Mouse (Mus musculus): ENCODE measurements around the gene Crb2. TPM values are rescaled to one million over a fixed set of nuclear protein-coding genes. Genes with fewer than 3 reads are reported as not detected.

Crb2 gene
- polyA plus RNA-seq, 1 experiment: 2.0 TPM

DNA sequence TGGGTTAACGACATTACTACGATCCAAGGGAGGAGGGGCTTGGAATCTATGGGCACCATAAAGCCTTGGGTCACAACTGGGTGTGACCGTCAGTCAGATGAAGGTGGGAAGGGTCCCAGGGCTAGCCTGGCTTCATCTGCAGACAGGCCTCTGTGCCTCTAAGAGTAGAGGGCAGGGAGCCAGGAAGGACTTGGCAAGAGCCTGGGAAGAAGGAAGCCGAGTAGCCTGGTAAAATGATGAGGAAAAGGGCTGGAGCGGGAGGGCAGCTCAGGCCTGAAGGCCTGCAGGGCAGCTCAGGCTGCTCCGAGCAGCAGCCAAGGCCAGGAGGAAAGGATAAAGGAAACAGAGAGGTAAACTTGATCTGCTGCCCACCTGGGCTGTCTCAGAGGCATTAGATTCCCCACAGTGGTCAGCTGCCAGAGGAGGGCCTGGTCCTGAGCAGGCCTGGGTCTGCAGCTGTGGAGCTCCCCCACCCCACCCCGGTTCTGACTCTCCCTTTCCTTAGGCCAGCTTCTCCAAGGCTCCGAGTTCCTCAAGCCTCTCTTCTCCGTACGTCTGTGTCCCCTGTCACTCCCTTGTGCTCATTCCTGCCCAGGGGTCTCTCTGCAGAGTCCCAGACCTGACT, 27.5 kb upstream of the Crb2 start:
- no peak overlapping the region for H3K27ac ChIP-seq (ENCODE audit: insufficient read depth, low read length)
- TF ChIP-seq POLR2A (IDR thresholded peaks at IDR 0.05; ENCODE audit: extremely low read depth, insufficient read depth, low read length) (no peak), CTCF (IDR thresholded peaks at IDR 0.05; ENCODE audit: extremely low read depth, insufficient read depth, low read length) (no peak)
- no peak overlapping the region for H3K4me3 ChIP-seq (ENCODE audit: insufficient read depth, low read length)
- H3K4me1 ChIP-seq (ENCODE audit: control insufficient read depth, insufficient read depth, low read length): peaks cover 10% of the 10 kb centered on the region

DNA sequence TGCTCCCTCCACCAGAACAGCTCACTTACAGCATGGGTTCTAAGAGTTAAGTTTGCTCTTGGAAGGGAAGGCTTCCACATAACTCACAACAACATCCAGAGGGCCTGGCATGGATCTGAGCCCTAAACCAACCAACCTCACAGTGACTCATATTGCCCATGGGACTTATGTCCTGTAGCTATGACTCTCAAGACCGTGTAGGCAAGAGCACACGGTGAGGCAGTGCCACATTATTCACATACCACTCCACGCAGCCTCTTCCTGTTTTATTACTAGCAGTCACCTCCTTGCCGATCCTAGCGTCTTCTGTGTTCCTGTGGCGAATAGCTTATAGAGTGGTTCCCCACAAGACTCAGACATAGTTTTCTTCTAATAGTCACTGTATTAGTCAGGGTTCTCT, 26.7 kb upstream of the Crb2 start:
- H3K4me3 ChIP-seq (ENCODE audit: insufficient read depth, low read length): no peak overlapping the region
- TF ChIP-seq CTCF (IDR thresholded peaks at IDR 0.05; ENCODE audit: extremely low read depth, insufficient read depth, low read length) (no peak), POLR2A (IDR thresholded peaks at IDR 0.05; ENCODE audit: extremely low read depth, insufficient read depth, low read length) (no peak)
- H3K27ac ChIP-seq (ENCODE audit: insufficient read depth, low read length): no peak overlapping the region
- H3K4me1 ChIP-seq (ENCODE audit: control insufficient read depth, insufficient read depth, low read length): peaks cover 10% of the 10 kb centered on the region

DNA sequence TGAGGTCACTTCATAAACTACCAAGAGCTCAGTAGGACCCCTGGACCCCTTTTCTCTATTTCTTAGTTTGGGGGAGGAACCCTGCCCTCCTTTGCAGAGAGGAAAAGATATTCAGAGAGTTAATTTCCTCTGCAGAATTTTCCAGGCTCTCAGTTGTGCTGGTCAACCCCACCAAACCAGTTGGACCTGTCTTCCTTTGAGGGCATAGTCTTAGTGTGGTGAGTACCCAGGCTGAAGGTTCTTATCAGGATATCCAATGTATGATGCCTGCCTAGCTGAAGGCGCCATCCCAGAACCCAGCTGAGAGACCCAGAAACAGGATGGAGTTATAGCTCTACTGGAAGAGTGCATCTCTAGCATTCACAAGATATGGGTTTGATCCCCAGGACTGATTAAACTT, 24.9 kb upstream of the Crb2 start:
- Histone ChIP-seq H3K4me3 (ENCODE audit: insufficient read depth, low read length) (no peak overlapping the region), H3K4me1 (ENCODE audit: control insufficient read depth, insufficient read depth, low read length) (peaks cover 6% of the 10 kb centered on the region), H3K27ac (ENCODE audit: insufficient read depth, low read length) (no peak overlapping the region)
- no peak for TF ChIP-seq CTCF (IDR thresholded peaks at IDR 0.05; ENCODE audit: extremely low read depth, insufficient read depth, low read length)
- TF ChIP-seq POLR2A (IDR thresholded peaks at IDR 0.05; ENCODE audit: extremely low read depth, insufficient read depth, low read length): no peak

DNA sequence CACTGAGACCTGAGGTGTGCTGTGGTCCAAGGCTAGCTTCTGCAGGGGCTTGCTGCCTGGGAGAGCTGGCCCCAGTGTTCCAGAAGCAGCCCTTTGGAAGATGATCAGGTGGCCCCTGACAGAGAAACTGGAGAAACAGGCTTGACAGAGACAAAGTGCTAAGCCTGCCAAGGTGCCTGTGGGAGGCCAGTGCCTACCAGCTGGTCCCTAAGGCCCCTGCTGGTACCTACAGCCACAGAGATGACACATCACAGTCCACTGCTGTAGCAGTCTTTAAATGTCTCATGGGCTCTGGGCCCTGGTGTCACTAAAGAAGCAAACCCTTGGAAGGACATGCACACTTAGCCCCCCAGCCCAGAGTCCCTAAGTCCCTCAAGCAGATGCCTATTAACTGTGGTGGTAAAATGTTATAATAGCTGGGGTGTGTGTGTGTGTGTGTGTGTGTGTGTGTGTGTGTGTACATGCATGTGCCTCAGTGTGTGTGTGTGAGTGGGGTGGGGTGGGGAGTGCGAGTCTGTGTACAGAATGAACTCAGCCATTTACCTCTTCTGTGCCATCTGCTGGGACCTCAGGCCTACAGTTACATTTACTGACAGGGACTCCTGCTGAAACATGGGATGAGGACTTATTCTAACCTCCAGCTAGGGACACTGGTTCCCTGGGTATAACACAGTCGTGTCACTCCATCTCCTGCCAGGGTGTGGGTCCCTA, 19.7 kb upstream of the Crb2 start:
- H3K27ac ChIP-seq (ENCODE audit: insufficient read depth, low read length): no peak overlapping the region
- H3K4me3 ChIP-seq (ENCODE audit: insufficient read depth, low read length): no peak overlapping the region
- H3K4me1 ChIP-seq (ENCODE audit: control insufficient read depth, insufficient read depth, low read length): 0 out of 2 replicates have a peak, but pooled peaks cover 2% of the 10 kb centered on the region
- TF ChIP-seq CTCF (IDR thresholded peaks at IDR 0.05; ENCODE audit: extremely low read depth, insufficient read depth, low read length): no peak
- no peak for TF ChIP-seq POLR2A (IDR thresholded peaks at IDR 0.05; ENCODE audit: extremely low read depth, insufficient read depth, low read length)

DNA sequence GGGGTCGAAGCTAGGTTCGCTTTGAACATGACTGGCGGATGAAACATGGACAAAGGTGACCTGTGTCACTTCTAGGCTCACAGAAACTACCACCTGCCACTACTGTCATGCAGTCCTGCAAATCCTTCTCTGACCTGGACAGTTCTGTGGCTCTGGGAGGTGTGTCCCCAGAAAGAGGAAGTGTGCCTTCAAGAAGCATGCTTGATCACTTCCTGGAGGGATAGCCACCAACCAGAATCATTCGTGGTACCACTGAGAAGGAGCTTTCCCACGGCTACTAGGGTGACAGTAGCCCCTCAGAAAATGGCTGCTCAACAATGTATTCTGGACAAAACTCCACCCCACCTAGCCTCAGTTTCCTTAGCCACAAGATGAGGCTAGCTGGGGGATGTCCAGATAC, 19.0 kb upstream of the Crb2 start:
- H3K27ac ChIP-seq (ENCODE audit: insufficient read depth, low read length): no peak overlapping the region

DNA sequence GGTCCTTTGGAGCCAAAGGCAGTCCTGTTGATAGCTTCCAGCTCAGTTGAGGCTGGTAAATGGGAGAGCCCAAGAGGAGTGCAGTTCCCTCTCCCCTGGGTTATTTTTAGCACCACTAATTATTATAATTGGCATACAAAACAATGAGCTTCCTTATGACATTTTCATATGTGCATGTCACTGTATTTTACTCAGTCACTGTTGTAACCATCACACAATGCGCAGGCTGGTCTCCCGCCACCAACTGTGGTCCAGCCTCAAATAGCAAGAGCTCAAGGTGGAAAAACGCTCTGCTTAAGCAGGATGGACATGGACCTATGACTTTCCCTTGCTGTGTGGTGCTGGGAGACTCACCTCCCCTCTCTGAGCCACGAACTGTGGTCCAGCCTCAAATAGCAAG, 18.3 kb upstream of the Crb2 start:
- no peak for TF ChIP-seq POLR2A (IDR thresholded peaks at IDR 0.05; ENCODE audit: extremely low read depth, insufficient read depth, low read length)
- TF ChIP-seq CTCF (IDR thresholded peaks at IDR 0.05; ENCODE audit: extremely low read depth, insufficient read depth, low read length): no peak
- no peak overlapping the region for H3K4me3 ChIP-seq (ENCODE audit: insufficient read depth, low read length)
- no peak overlapping the region for H3K27ac ChIP-seq (ENCODE audit: insufficient read depth, low read length)
- H3K4me1 ChIP-seq (ENCODE audit: control insufficient read depth, insufficient read depth, low read length): 0 out of 2 replicates have a peak, but pooled peaks cover 2% of the 10 kb centered on the region

More for the DNA sequence above, 19.0 kb upstream of the Crb2 start:
- Histone ChIP-seq H3K4me3 (ENCODE audit: insufficient read depth, low read length) (no peak overlapping the region), H3K4me1 (ENCODE audit: control insufficient read depth, insufficient read depth, low read length) (0 out of 2 replicates have a peak, but pooled peaks cover 2% of the 10 kb centered on the region)
- TF ChIP-seq POLR2A (IDR thresholded peaks at IDR 0.05; ENCODE audit: extremely low read depth, insufficient read depth, low read length): no peak

DNA sequence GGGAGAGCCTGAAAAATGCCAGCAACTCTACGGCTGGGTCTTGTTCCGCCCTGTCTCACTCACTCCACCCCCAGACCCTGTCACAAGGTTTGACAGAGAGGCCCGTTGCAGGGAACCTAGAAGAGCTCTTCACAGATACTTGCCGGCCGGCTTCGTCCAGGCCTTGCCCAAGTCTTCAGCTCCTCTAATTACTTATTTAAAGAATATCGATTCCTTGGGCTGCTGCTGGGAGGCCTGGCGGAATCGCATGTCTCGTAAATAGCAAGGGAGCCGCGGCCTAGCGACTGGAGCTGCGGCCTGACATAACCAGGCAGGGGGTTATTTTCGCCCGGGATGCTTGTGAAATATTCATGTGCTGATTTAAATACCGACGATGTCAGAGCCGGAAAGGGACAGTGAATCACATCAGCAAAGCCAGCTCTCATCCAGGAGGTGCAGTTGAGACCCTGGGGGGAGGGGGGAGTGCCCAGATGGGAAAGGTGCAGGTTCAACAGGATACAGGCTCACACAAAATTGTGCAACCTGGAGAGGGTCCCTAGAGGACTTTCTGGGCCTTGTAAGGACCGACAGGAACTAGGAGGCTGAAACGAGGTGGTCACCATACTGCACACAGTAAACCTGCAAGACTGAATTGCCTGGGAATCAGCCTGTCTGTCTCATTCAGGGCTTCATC, 17.6 kb upstream of the Crb2 start:
- Histone ChIP-seq H3K4me1 (ENCODE audit: control insufficient read depth, insufficient read depth, low read length) (0 out of 2 replicates have a peak, but pooled peaks cover 2% of the 10 kb centered on the region), H3K27ac (ENCODE audit: insufficient read depth, low read length) (no peak overlapping the region), H3K4me3 (ENCODE audit: insufficient read depth, low read length) (no peak overlapping the region)
- TF ChIP-seq CTCF (IDR thresholded peaks at IDR 0.05; ENCODE audit: extremely low read depth, insufficient read depth, low read length): no peak
- TF ChIP-seq POLR2A (IDR thresholded peaks at IDR 0.05; ENCODE audit: extremely low read depth, insufficient read depth, low read length): no peak

DNA sequence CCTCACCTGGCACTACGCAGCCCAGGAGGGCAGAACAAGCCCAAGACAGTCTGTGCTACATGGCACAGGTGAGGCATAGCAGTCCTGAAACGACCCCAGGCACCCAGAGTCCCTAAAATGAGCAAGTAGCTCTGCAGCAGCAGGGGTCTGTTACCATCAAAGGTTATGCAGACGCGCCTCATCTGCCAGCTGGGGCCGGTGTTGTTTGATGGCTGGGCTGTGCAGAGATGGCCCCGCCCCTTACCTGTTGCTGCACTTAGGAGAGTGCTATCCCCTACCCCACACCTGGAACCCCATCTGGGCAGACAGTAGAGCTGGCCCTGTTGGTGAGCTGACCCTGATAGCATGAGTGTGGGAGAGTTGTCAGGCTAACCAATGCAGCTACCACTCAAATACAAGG, 15.4 kb upstream of the Crb2 start:
- H3K27ac ChIP-seq (ENCODE audit: insufficient read depth, low read length): 0 out of 2 replicates have a peak overlapping the region, but pooled peaks have one; percentile 11
- peaks cover 7% of the 10 kb centered on the region; the same call in 1 of the 2 replicates for H3K4me1 ChIP-seq (ENCODE audit: control insufficient read depth, insufficient read depth, low read length)
- TF ChIP-seq CTCF (IDR thresholded peaks at IDR 0.05; ENCODE audit: extremely low read depth, insufficient read depth, low read length) (no peak), POLR2A (IDR thresholded peaks at IDR 0.05; ENCODE audit: extremely low read depth, insufficient read depth, low read length) (no peak)
- no peak overlapping the region for H3K4me3 ChIP-seq (ENCODE audit: insufficient read depth, low read length)

DNA sequence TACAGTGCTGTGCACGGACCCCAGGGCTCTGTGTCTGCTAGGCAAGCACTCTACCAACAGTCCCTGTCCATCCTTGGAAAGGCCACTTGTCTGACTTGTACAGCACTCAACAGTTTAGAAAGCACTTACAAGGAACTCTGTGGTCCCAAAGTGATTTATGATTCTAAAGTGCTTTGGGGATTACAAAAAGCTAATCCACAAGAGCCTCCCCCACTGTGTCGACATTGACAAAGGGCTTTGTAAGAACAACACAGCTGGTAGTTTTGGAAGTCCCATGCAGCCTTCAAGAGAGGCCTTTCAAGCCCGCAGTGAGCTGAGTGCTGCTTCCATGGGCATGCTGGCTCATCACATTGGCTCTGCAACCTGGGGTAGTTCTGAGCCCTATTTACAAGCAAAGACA, 12.4 kb upstream of the Crb2 start:
- Histone ChIP-seq H3K27ac (ENCODE audit: insufficient read depth, low read length) (no peak overlapping the region), H3K4me1 (ENCODE audit: control insufficient read depth, insufficient read depth, low read length) (peaks cover 23% of the 10 kb centered on the region)
- TF ChIP-seq CTCF (IDR thresholded peaks at IDR 0.05; ENCODE audit: extremely low read depth, insufficient read depth, low read length) (no peak), POLR2A (IDR thresholded peaks at IDR 0.05; ENCODE audit: extremely low read depth, insufficient read depth, low read length) (no peak)

More for the DNA sequence above, 12.4 kb upstream of the Crb2 start:
- no peak overlapping the region for H3K4me3 ChIP-seq (ENCODE audit: insufficient read depth, low read length)

Data from cortical plate, adult 2 months (tissue).